Mouse (Mus musculus) Patski (cell line): ENCODE results near the gene Flt3. TPM values are rescaled to one million over a fixed set of nuclear protein-coding genes. Genes with fewer than 3 reads are reported as not detected.
A peak's percentile ranks its signal among the peaks of the same experiment; 100 is the strongest.

Experiments used
- ATAC-seq: fragments of 100-300 bp; one replicate; pipeline ENCODE4 v1.8.0; 2021
- CTCF ChIA-PET: fragments of 350-600 bp; sonication (Branson Sonifier 250); formaldehyde crosslinking; loops from one replicate; lab custom pipeline; 2022; ENCODE audit warnings: inconsistent platforms; lab: Charles Lee
- POLR2A ChIA-PET: fragments of 350-600 bp; sonication (Branson Sonifier 250); formaldehyde crosslinking; loops from one replicate; lab custom pipeline; 2022; ENCODE audit warnings: antibody characterized with exemption, inconsistent platforms; lab: Charles Lee
- DNase-seq: peaks from one replicate; pipeline ENCODE4 v3.0.0-alpha.2; 2011; ENCODE audit warnings: low read depth, low spot score
- H3K27me3 ChIP-seq: fragments of 371-371 bp; one replicate; pipeline ENCODE4 v1.5.1; 2021
- CTCF ChIP-seq: fragments of 100-300 bp; IDR thresholded peaks from one replicate; pipeline ENCODE4 v1.5.1; 2021
- in situ Hi-C: fragments of 300-500 bp; cut with MboI; formaldehyde crosslinking; loops from 3 replicates; pipeline ENCODE4 v1.11.1; 2018; ENCODE audit warnings: low pct_unique_long_range_greater_than_20kb, mixed read lengths
- polyA plus RNA-seq: library from polyadenylated mRNA; unstranded; gene quantifications from one replicate; pipeline ENCODE4 v1.2.3, GENCODE M21; 2021

The Flt3 gene
- polyA plus RNA-seq, 1 experiment from 2014 or later: 0.30 TPM

GRCm38 (mm10) chr5:147340741-147341414 lies 59.4 kb downstream of the Flt3 start:
- DNase-seq: no peak
- H3K27me3 ChIP-seq: no peaks in the 10 kb centered on the region
- in situ Hi-C loops: loop anchor here (25.0 kb wide), 1 partner anchor 896 kb away; no protein-coding TSS in a partner anchor
- no peak for ATAC-seq
- no peak for TF ChIP-seq CTCF
- POLR2A ChIA-PET: interaction anchor here (0.5 to 0.6 kb wide), 3 partner anchors 39 to 431 kb away, joined by 3 to 5 read pairs (median 5); no protein-coding TSS in a partner anchor
- CTCF ChIA-PET: interaction anchor here (1.5 kb wide), 1 partner anchor 401 kb away, joined by 3 read pairs; no protein-coding TSS in a partner anchor

GRCm38 (mm10) chr5:147339560-147339959 lies 60.7 kb downstream of the Flt3 start:
- DNase-seq: no peak
- CTCF ChIA-PET: interaction anchor here (0.8 to 1.6 kb wide), 3 partner anchors 11 to 32 kb away, joined by 3 to 4 read pairs (median 3); no protein-coding TSS in a partner anchor
- ATAC-seq: no peak
- POLR2A ChIA-PET: no interaction called here
- no peak for TF ChIP-seq CTCF
- H3K27me3 ChIP-seq: no peaks in the 10 kb centered on the region
- in situ Hi-C loops: loop anchor here (25.0 kb wide), 1 partner anchor 898 kb away; no protein-coding TSS in a partner anchor

- DNase-seq: peak; percentile 80
- in situ Hi-C loops: loop anchor here (25.0 kb wide), 1 partner anchor 898 kb away; no protein-coding TSS in a partner anchor
- ChIA-PET CTCF (interaction anchor here (0.8 to 1.6 kb wide), 5 partner anchors 9 to 33 kb away, joined by 3 to 4 read pairs (median 3); no protein-coding TSS in a partner anchor), POLR2A (no interaction called here)
- peak; percentile 57 for ATAC-seq
- H3K27me3 ChIP-seq: no peaks in the 10 kb centered on the region
- TF ChIP-seq CTCF: no peak
These were observed 61.3 kb downstream of the Flt3 start for GRCm38 (mm10) chr5:147338967-147339366.

DNA sequence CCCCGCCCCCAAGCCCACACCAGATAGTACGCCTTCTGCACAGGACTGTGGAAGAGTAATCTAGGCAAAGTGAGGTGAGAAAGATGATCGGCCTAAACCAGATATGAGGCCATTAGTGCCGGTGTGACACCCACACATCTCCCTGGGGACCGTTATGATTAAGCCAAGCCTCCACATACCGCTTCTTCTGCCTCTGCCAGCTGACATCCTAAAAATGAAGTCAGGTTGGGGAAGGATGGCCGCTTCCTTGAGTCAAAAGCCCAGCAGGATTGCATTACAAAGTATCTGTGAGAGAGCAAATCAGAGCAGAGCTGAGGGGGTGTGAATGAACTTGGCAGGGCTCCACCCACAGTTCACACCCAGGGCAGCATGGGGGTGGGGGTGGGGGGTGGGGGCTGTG lies 67.6 kb downstream of the Flt3 start:
- in situ Hi-C loops: loop anchor here (25.0 kb wide), 1 partner anchor 905 kb away; no protein-coding TSS in a partner anchor
- TF ChIP-seq CTCF: no peak
- ATAC-seq (peak; percentile 69), DNase-seq (no peak)
- CTCF ChIA-PET: interaction anchor here (1.0 to 1.6 kb wide), 2 partner anchors 27 to 909 kb away, joined by 3 read pairs; no protein-coding TSS in a partner anchor
- POLR2A ChIA-PET: no interaction called here
- no peaks in the 10 kb centered on the region for H3K27me3 ChIP-seq

DNA sequence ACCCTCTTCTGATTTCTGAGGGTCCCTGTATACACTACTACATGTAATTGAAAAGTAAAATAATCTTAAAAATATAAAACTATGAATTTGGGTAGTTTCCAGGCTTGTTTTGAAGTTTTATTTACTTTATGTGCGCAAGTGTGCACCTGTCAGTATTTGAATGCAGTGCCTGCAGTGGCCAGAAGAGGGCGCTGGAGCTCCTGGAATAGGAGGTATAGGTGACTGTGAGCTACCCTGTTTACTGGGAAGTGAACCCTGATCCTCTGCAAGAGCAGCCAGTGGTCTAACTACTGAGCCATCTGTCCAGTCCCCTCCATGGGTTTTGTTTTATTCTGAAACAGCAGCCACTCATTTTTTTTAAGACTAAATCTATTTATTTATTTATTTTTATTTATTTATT lies 68.7 kb downstream of the Flt3 start:
- ChIA-PET CTCF (interaction anchor here (1.6 kb wide), 1 partner anchor 28 kb away, joined by 3 read pairs; no protein-coding TSS in a partner anchor), POLR2A (no interaction called here)
- TF ChIP-seq CTCF: peak; percentile 88
- H3K27me3 ChIP-seq: peaks cover 3% of the 10 kb centered on the region
- no peak for ATAC-seq
- DNase-seq: no peak
- in situ Hi-C loops: loop anchor here (25.0 kb wide), 1 partner anchor 906 kb away; no protein-coding TSS in a partner anchor

DNA sequence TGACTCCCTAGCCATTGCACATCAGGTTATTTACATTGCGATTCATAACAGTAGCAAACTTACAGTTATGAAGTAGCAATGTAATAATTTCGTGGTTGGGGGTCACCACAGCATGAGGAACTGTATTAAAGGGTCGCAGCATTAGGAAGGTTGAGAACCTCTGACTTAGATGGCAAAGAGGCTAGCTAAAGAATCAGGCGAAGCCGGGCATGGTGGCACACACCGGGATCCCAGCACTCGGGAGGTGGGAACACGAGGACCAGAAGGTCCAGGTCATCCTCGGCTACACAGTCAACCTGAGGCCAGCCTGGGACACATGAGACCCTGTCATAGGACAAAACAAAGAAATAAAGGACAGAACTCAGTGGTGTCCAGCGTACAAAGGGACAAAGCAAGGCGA lies 70.3 kb downstream of the Flt3 start:
- TF ChIP-seq CTCF: no peak
- ChIA-PET POLR2A (interaction anchor here (0.6 kb wide), 2 partner anchors 94 to 864 kb away, joined by 3 to 4 read pairs; no protein-coding TSS in a partner anchor), CTCF (interaction anchor here (1.3 kb wide), 1 partner anchor 27 kb away, joined by 3 read pairs; no protein-coding TSS in a partner anchor)
- DNase-seq: no peak
- peaks cover 4% of the 10 kb centered on the region for H3K27me3 ChIP-seq
- in situ Hi-C loops: loop anchor here (25.0 kb wide), 1 partner anchor 907 kb away; no protein-coding TSS in a partner anchor
- ATAC-seq: no peak

DNA sequence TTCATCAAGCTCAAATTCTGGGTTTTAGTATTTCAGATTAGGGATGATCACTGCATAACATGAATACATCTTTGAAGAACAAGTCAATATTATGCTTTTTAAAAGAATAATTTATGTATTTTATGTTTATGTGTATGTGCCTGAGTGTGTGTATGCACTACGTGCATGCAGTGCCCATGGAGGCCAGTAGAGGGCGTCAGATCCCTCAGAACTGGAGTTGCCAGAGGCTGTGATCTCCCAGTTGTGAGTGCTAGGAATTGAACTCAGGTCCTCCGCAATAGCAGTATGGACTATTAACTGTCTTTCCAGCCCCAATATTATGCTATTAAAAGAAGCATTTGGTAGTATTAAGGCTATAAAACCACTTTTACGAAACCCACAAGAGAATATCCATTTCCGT lies 72.7 kb downstream of the Flt3 start:
- POLR2A ChIA-PET: no interaction called here
- DNase-seq (no peak), ATAC-seq (no peak)
- peak; percentile 42 for TF ChIP-seq CTCF
- peaks cover 5% of the 10 kb centered on the region for H3K27me3 ChIP-seq
- in situ Hi-C loops: loop anchor here (25.0 kb wide), 1 partner anchor 910 kb away; no protein-coding TSS in a partner anchor
- CTCF ChIA-PET: interaction anchor here (1.5 kb wide), 1 partner anchor 17 kb away, joined by 3 read pairs; no protein-coding TSS in a partner anchor

- in situ Hi-C loops: loop anchor here (25.0 kb wide), 1 partner anchor 911 kb away; no protein-coding TSS in a partner anchor
- TF ChIP-seq CTCF: no peak
- ATAC-seq (no peak), DNase-seq (no peak)
- CTCF ChIA-PET: interaction anchor here (1.1 to 1.5 kb wide), 2 partner anchors 15 to 26 kb away, joined by 3 read pairs; no protein-coding TSS in a partner anchor
- peaks cover 8% of the 10 kb centered on the region for H3K27me3 ChIP-seq
- POLR2A ChIA-PET: no interaction called here
These were observed 74.4 kb downstream of the Flt3 start for GRCm38 (mm10) chr5:147325931-147326330.

GRCm38 (mm10) chr5:147323237-147323917 lies 76.9 kb downstream of the Flt3 start:
- CTCF ChIA-PET: no interaction called here
- ATAC-seq: peak; percentile 70

DNA sequence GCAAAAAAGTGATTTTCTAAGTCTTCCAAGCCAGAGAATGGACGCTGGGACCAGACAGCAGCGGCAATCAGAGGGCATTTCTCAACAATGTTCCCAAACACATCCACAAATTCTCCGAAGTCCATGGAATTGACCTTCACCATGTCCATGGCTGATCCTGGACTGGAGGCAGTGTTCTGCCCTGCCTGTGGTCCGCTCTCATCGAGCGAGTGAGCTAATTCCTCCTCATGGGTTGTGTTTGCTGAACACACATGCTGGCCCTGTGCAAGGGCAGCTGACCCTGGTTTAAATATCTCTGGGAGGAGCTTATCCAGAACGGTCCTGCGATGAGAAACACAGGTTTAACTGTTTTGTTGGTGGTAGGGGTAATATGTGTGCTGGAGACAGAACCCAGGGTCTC lies 78.1 kb downstream of the Flt3 start, which contains the start of gene Urad:
Gene Urad, minus strand, starts transcription at position 258 of the 400 bp plus-strand sequence.
- no peak for ATAC-seq
- ChIA-PET CTCF (no interaction called here), POLR2A (no interaction called here)
- H3K27me3 ChIP-seq: peaks cover 14% of the 10 kb centered on the region
- no peak for TF ChIP-seq CTCF
- in situ Hi-C loops: loop anchor here (5.0 kb wide), 1 partner anchor 90 kb away; no protein-coding TSS in a partner anchor
- no peak for DNase-seq

More at GRCm38 (mm10) chr5:147323237-147323917, 76.9 kb downstream of the Flt3 start:
- no peak for DNase-seq
- in situ Hi-C loops: loop anchor here (5.0 kb wide), 1 partner anchor 91 kb away; no protein-coding TSS in a partner anchor
- peaks cover 14% of the 10 kb centered on the region for H3K27me3 ChIP-seq
- POLR2A ChIA-PET: no interaction called here
- TF ChIP-seq CTCF: peak; percentile 97
